Mouse (Mus musculus) limb, embryonic 14.5 days (tissue): ENCODE data around the gene Tll2. TPM values are rescaled to one million over a fixed set of nuclear protein-coding genes. Genes with fewer than 3 reads are reported as not detected.

Experiments
- ATAC-seq: fragments of 200-750 bp; cut with Nextera tagmentation; 2 replicates; pipeline ENCODE4 v1.8.0; 2017; ENCODE audit warnings: low read depth, moderate number of reproducible peaks, moderate TSS enrichment; ENCODE audit not compliant: low FRiP score
- DNase-seq: peaks from one replicate; pipeline ENCODE4 v3.0.0-alpha.2; 2015; ENCODE audit warnings: low spot score
- H3K27ac ChIP-seq: fragments of 300-500 bp; sonication (generic); replicated peaks from 2 replicates; pipeline ENCODE4 v1.5.1; 2014; ENCODE audit warnings: low read depth, mild to moderate bottlenecking, low read length, moderate library complexity, mixed read lengths
- H3K27me3 ChIP-seq: fragments of 300-500 bp; sonication (generic); 2 replicates; pipeline ENCODE4 v1.6.1; 2014; ENCODE audit warnings: low read length, mixed read lengths; ENCODE audit not compliant: control insufficient read depth, insufficient read depth
- H3K36me3 ChIP-seq: fragments of 300-500 bp; sonication (generic); 2 replicates; pipeline ENCODE4 v1.6.1; 2014; ENCODE audit warnings: mild to moderate bottlenecking, low read length, moderate library complexity, mixed read lengths; ENCODE audit not compliant: control insufficient read depth, insufficient read depth
- H3K4me1 ChIP-seq: fragments of 300-500 bp; sonication (generic); 2 replicates; pipeline ENCODE4 v1.6.1; 2014; ENCODE audit warnings: antibody characterized with exemption, low read length, mixed read lengths; ENCODE audit not compliant: control insufficient read depth, insufficient read depth
- H3K4me2 ChIP-seq: fragments of 300-500 bp; sonication (generic); replicated peaks from 2 replicates; pipeline ENCODE4 v1.6.1; 2014; ENCODE audit warnings: low read depth, mild to moderate bottlenecking, low read length, moderate library complexity; ENCODE audit not compliant: severe bottlenecking
- H3K4me3 ChIP-seq: fragments of 300-500 bp; sonication (generic); replicated peaks from 2 replicates; pipeline ENCODE4 v1.5.1; 2014; ENCODE audit warnings: low read length
- H3K9ac ChIP-seq: fragments of 300-500 bp; sonication (generic); 2 replicates; pipeline ENCODE4 v1.6.1; 2014; ENCODE audit warnings: mild to moderate bottlenecking, low read depth, low read length, moderate library complexity; ENCODE audit not compliant: severe bottlenecking
- H3K9me3 ChIP-seq: fragments of 300-500 bp; sonication (generic); 2 replicates; pipeline ENCODE4 v1.6.1; 2016; ENCODE audit warnings: low read length; ENCODE audit not compliant: control insufficient read depth
- POLR2A ChIP-seq: fragments of 200-500 bp; IDR thresholded peaks from 2 replicates; pipeline ENCODE4 v1.8.0; 2012; ENCODE audit warnings: inconsistent platforms, mild to moderate bottlenecking, moderate library complexity, borderline replicate concordance; ENCODE audit not compliant: insufficient read depth, insufficient read length; ENCODE audit errors: extremely low read depth
- WGBS: fragments of 180-500 bp; shearing (Covaris S2); extraction: QIAGEN DNeasy Blood & Tissue Kit; methylation state at CpG from one replicate; pipeline ENCODE4 v1.1.7; 2014; 5-methylcytosine and 5-hydroxymethylcytosine counted together
- polyA plus RNA-seq, 2 experiments: library from polyadenylated mRNA; depleted of rRNA in 1 of 2; stranded (reverse) in 1 of 2; unstranded in 1 of 2; fragments of >200 nt; fragmentation: Nextera tagmentation in 1 of 2; extraction: Ambion mirVana in 1 of 2; gene quantifications; 2 replicates each; pipeline versions ENCODE4 v1.2.1 to v1.2.3; 2012 to 2014

Tll2 gene
- polyA plus RNA-seq, 2 experiments = 1.0 to 1.7 TPM

DNA sequence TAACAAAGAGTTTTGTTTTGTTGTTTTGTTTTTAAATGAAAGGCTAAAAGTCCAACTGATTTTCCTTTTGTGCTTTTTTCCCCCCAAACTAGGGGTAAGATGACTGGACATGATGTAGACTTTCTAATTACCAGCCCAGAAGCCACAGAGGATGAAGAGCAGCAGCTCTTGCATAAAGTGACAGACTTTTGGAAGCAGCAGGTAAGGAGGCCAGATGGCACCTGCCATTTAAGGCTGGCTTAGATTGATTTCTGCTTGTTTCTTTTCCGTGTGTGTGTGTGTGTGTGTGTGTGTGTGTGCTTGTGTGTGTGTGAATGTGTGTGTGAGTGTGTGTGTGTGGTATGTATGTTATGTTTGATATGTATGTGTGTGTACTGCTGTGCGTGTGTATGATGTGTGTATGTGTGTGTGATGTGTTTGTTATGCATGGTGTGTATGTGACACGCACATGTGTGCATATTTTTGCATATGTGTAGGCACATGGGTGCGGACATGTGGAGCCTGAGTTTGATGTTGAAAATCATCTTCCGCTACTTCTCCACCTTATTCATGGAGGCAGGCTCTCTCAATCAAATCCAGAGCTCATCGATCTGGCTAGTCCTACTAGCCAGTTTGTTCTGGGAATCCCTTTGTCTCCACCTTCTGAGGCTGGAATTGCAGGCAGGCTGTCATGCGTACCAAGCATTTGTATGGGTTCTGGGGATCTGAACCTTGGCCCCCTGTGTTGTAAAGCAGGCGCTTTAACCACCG lies 159.0 kb downstream of the Tll2 start:
- no peaks in the 10 kb centered on the region for H3K36me3 ChIP-seq
- no peaks in the 10 kb centered on the region for H3K27me3 ChIP-seq
- H3K27ac ChIP-seq = no peak overlapping the region
- TF ChIP-seq POLR2A = no peak
- H3K4me1 ChIP-seq = no peaks in the 10 kb centered on the region
- no peak overlapping the region for H3K4me3 ChIP-seq
- DNase-seq (no peak), ATAC-seq (no peak)
- 78% methylated on average over 9 of the region's 9 CpGs for WGBS
- H3K9me3 ChIP-seq = no peaks in the 10 kb centered on the region
- no peak overlapping the region for H3K4me2 ChIP-seq
- no peak overlapping the region for H3K9ac ChIP-seq

DNA sequence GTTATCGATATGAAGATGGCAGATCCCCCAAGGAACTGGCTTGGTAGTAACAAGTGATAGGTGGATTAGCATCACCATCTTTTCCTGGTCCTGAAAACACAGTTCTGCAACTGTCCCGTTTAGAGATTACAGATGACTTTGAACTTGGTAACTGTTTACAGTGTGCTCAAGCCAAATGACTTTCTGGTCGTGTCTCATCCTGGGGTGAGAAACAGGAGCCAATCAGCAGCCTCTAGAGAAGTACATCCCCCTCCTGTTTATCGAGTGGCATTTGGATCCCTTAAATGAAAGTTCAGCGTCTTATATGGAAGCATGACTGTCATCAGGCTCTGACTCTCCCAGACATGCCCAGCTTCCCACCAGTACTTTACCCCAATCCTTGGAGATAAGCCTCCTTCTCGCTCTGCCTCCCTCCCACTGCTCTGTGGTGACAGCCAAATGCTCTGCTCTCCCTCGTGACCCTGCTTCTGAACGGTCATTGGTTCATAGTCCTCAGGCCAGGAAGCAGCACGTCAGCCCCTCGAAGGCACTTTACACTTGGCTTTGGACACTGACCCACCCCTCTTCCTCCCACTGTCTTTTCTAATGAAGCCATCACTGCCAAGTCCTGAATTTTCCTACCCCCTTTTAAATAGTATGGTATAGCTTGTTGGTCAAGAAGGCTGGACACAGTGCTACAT lies 161.4 kb downstream of the Tll2 start:
- no peak overlapping the region for H3K9ac ChIP-seq
- no peak overlapping the region for H3K4me3 ChIP-seq
- ATAC-seq (no peak), DNase-seq (no peak)
- H3K9me3 ChIP-seq = no peaks in the 10 kb centered on the region
- WGBS = 45% methylated on average over 10 of the region's 10 CpGs
- no peaks in the 10 kb centered on the region for H3K36me3 ChIP-seq
- H3K27me3 ChIP-seq = no peaks in the 10 kb centered on the region
- H3K27ac ChIP-seq = no peak overlapping the region
- no peaks in the 10 kb centered on the region for H3K4me1 ChIP-seq
- no peak for TF ChIP-seq POLR2A
- no peak overlapping the region for H3K4me2 ChIP-seq

DNA sequence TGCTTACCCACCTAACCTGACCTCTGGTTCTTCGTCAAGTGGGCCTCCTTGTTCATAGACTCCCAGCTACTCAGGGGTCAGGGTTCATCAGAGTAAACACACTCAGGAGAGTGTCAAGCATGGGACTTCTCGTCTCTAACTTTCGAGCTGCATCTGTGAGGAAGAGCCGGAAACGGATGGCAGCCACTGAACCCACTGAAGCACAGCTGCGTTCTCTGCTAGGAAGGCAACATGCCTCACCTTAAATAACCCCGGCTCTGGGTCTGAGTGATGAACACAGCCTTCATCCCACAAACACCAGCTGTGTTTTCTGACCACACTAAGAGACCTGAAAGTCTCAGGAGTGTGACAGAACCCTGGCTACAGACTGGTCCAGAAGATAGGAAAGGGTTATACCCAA lies 167.5 kb downstream of the Tll2 start:
- H3K36me3 ChIP-seq = no peaks in the 10 kb centered on the region
- 75% methylated on average over 7 of the region's 7 CpGs for WGBS
- no peaks in the 10 kb centered on the region for H3K9me3 ChIP-seq
- H3K4me1 ChIP-seq = no peaks in the 10 kb centered on the region
- TF ChIP-seq POLR2A = no peak
- ATAC-seq (no peak), DNase-seq (no peak)
- no peak overlapping the region for H3K4me3 ChIP-seq
- no peak overlapping the region for H3K4me2 ChIP-seq
- H3K27me3 ChIP-seq = no peaks in the 10 kb centered on the region
- no peak overlapping the region for H3K9ac ChIP-seq
- no peak overlapping the region for H3K27ac ChIP-seq

- no peak overlapping the region for H3K4me2 ChIP-seq
- H3K9ac ChIP-seq = no peak overlapping the region
- TF ChIP-seq POLR2A = no peak
- no peaks in the 10 kb centered on the region for H3K27me3 ChIP-seq
- H3K36me3 ChIP-seq = no peaks in the 10 kb centered on the region
- H3K4me1 ChIP-seq = no peaks in the 10 kb centered on the region
- H3K27ac ChIP-seq = no peak overlapping the region
- no peak overlapping the region for H3K4me3 ChIP-seq
- 80% methylated on average over 4 of the region's 4 CpGs for WGBS
- DNase-seq (no peak), ATAC-seq (no peak)
- H3K9me3 ChIP-seq = no peaks in the 10 kb centered on the region
Measured at GRCm38 (mm10) chr19:41035809-41036551, 170.7 kb downstream of the Tll2 start.

Other genes starting within 250 kb of the Tll2 start
- gene Blnk, start 212.3 kb downstream of the Tll2 start, polyA plus RNA-seq (2012; rRNA removed) = 0.36 and 0.72 TPM in 2 replicates
- gene Blnk, start 212.3 kb downstream of the Tll2 start, polyA plus RNA-seq (2014; fragmentation: Nextera tagmentation; extraction: Ambion mirVana) = 1.2 and 1.6 TPM in 2 replicates
- gene Dntt, start 177.6 kb downstream of the Tll2 start, polyA plus RNA-seq (2012; rRNA removed) = not detected in 2 replicates
- not detected in 2 replicates for gene Dntt, start 177.6 kb downstream of the Tll2 start, polyA plus RNA-seq (2014; fragmentation: Nextera tagmentation; extraction: Ambion mirVana)
- gene Opalin, start 129.7 kb downstream of the Tll2 start, polyA plus RNA-seq (2012; rRNA removed) = not detected in 2 replicates
- not detected in 2 replicates for gene Opalin, start 129.7 kb downstream of the Tll2 start, polyA plus RNA-seq (2014; fragmentation: Nextera tagmentation; extraction: Ambion mirVana)
- gene Tm9sf3, start 57.2 kb upstream of the Tll2 start, polyA plus RNA-seq (2012; rRNA removed) = 132 and 138 TPM in 2 replicates
- gene Tm9sf3, start 57.2 kb upstream of the Tll2 start, polyA plus RNA-seq (2014; fragmentation: Nextera tagmentation; extraction: Ambion mirVana) = 165 and 166 TPM in 2 replicates
- 1.8 and 2.2 TPM in 2 replicates for gene Pik3ap1, start 178.3 kb upstream of the Tll2 start, polyA plus RNA-seq (2012; rRNA removed)
- 2.3 and 3.1 TPM in 2 replicates for gene Pik3ap1, start 178.3 kb upstream of the Tll2 start, polyA plus RNA-seq (2014; fragmentation: Nextera tagmentation; extraction: Ambion mirVana)